ENCODE assay signal across 1 mouse cellular context in genomic region chr12:69190522-69190921, GRCm38 (mm10).
TF ChIP-seq lines count a peak whose summit lies in the region.

No protein-coding gene starts in this region.

TF ChIP-seq in MEL, 35 proteins besides CTCF, POLR2A, EP300 and RAD21:
- TF ChIP-seq ZC3H11A (IDR thresholded peaks at IDR 0.05; ENCODE audit: low read depth, low read length) (0 out of 2 replicates have a peak, but pooled peaks have one; percentile 19), NELFE (IDR thresholded peaks at IDR 0.05; ENCODE audit: low read depth, low read length) (no peak), SMC3 (IDR thresholded peaks at IDR 0.05; ENCODE audit: low read depth, low read length) (peak; percentile 22; the same call in 1 of the 2 replicates), HCFC1 (IDR thresholded peaks at IDR 0.05; ENCODE audit: low read depth, low read length) (0 out of 2 replicates have a peak, but pooled peaks have one; percentile 28), MXI1 (IDR thresholded peaks at IDR 0.05; ENCODE audit: low read depth, low read length) (no peak), KAT2A (conservative IDR thresholded peaks at IDR 0.05; ENCODE audit: low read depth, low read length) (no peak), ZNF384 (IDR thresholded peaks at IDR 0.05; ENCODE audit: low read depth, low read length) (peak; percentile 80), MYC (IDR thresholded peaks at IDR 0.05; ENCODE audit: low read depth, low read length) (no peak), TBP (IDR thresholded peaks at IDR 0.05; ENCODE audit: low read depth, low read length) (no peak), CHD2 (IDR thresholded peaks at IDR 0.05; ENCODE audit: low read length) (no peak), ZKSCAN1 (IDR thresholded peaks at IDR 0.05; ENCODE audit: low read depth, low read length) (no peak), MEF2A (IDR thresholded peaks at IDR 0.05; ENCODE audit: extremely low read depth, insufficient replicate concordance, low read depth, low read length, poor library complexity, severe bottlenecking) (no peak), POLR2AphosphoS5 (IDR thresholded peaks at IDR 0.05; ENCODE audit: borderline replicate concordance, low read depth, low read length) (no peak), TAL1 (IDR thresholded peaks at IDR 0.05; ENCODE audit: low read length) (no peak), USF2 (IDR thresholded peaks at IDR 0.05; ENCODE audit: borderline replicate concordance in 1 of 2, insufficient read depth in 1 of 2, low read depth in 1 of 2, low read length in 2 of 2) (no peak), ZMIZ1 (IDR thresholded peaks at IDR 0.05; ENCODE audit: low read depth, low read length) (no peak), MAFK (IDR thresholded peaks at IDR 0.05; ENCODE audit: borderline replicate concordance, low read depth, low read length) (no peak), SIN3A (IDR thresholded peaks at IDR 0.05; ENCODE audit: low read length) (peak; percentile 44; the same call in 1 of the 2 replicates), GABPA (IDR thresholded peaks at IDR 0.05; ENCODE audit: low read depth, low read length) (no peak), E2F4 (IDR thresholded peaks at IDR 0.05; ENCODE audit: borderline replicate concordance, low read depth, low read length) (no peak)
TF ChIP-seq in MEL: peak in this region for 5.
